Mouse (Mus musculus) embryonic fibroblast, embryonic 13.5 days (primary cell): ENCODE results near the gene Dgat2.

ENCODE experiments used
- CTCF ChIP-seq: IDR thresholded peaks from 2 replicates; pipeline ENCODE4 v1.5.1; 2011; ENCODE audit warnings: mild to moderate bottlenecking, control low read depth, low read length, moderate library complexity, borderline replicate concordance; ENCODE audit not compliant: insufficient read depth
- POLR2A ChIP-seq: IDR thresholded peaks from 2 replicates; pipeline ENCODE4 v1.6.1; 2011; ENCODE audit warnings: low read depth, mild to moderate bottlenecking, control low read depth, low read length, moderate library complexity

- TF ChIP-seq CTCF (no peak), POLR2A (no peak)
Measured at GRCm38 (mm10) chr7:99131819-99132353, 50.6 kb downstream of the Dgat2 start.
